Mouse (Mus musculus) stomach, embryonic 16.5 days (tissue): Measurements from ENCODE around the gene Gemin7. TPM values are rescaled to one million over a fixed set of nuclear protein-coding genes. Genes with fewer than 3 reads are reported as not detected.

Experiments used
- ATAC-seq: fragments of 200-750 bp; cut with Nextera tagmentation; 2 replicates; pipeline ENCODE4 v1.8.0; 2017; ENCODE audit warnings: moderate number of reproducible peaks, moderate TSS enrichment; ENCODE audit not compliant: insufficient read depth, low FRiP score
- H3K27ac ChIP-seq: fragments of 300-500 bp; sonication (generic); 2 replicates; pipeline ENCODE4 v1.5.1; 2014; ENCODE audit warnings: low read length
- H3K27me3 ChIP-seq: fragments of 300-500 bp; sonication (generic); 2 replicates; pipeline ENCODE4 v1.6.1; 2014; ENCODE audit warnings: low read length, control low read depth, mixed read lengths; ENCODE audit not compliant: control insufficient read depth, insufficient read depth
- H3K36me3 ChIP-seq: fragments of 300-500 bp; sonication (generic); 2 replicates; pipeline ENCODE4 v1.6.1; 2014; ENCODE audit warnings: low read length; ENCODE audit not compliant: control insufficient read depth, insufficient read depth
- H3K4me1 ChIP-seq: fragments of 300-500 bp; sonication (generic); 2 replicates; pipeline ENCODE4 v1.6.1; 2014; ENCODE audit warnings: low read length, control low read depth, mixed read lengths; ENCODE audit not compliant: control insufficient read depth, insufficient read depth
- H3K4me2 ChIP-seq: fragments of 300-500 bp; sonication (generic); 2 replicates; pipeline ENCODE4 v1.6.1; 2014; ENCODE audit warnings: low read depth, low read length, mixed read lengths
- H3K4me3 ChIP-seq: fragments of 300-500 bp; sonication (generic); replicated peaks from 2 replicates; pipeline ENCODE4 v1.5.1; 2014; ENCODE audit warnings: mild to moderate bottlenecking, low read length
- H3K9ac ChIP-seq: fragments of 300-500 bp; sonication (generic); 2 replicates; pipeline ENCODE4 v1.6.1; 2014; ENCODE audit warnings: low read length
- H3K9me3 ChIP-seq: fragments of 300-500 bp; sonication (generic); replicated peaks from 2 replicates; pipeline ENCODE4 v1.6.1; 2016; ENCODE audit warnings: low read length, control low read depth; ENCODE audit not compliant: control insufficient read depth
- WGBS: fragments of 180-500 bp; shearing (Covaris S2); extraction: QIAGEN DNeasy Blood & Tissue Kit; methylation state at CpG from one replicate; pipeline ENCODE4 v1.1.7; 2014; 5-methylcytosine and 5-hydroxymethylcytosine counted together
- polyA plus RNA-seq: library from polyadenylated mRNA; unstranded; fragments of >200 nt; fragmentation: Nextera tagmentation; extraction: Ambion mirVana; gene quantifications from 2 replicates; pipeline ENCODE4 v1.2.1, GENCODE M21; 2015

Gene Gemin7
- polyA plus RNA-seq, 1 experiment from 2014 or later: 141 TPM

DNA sequence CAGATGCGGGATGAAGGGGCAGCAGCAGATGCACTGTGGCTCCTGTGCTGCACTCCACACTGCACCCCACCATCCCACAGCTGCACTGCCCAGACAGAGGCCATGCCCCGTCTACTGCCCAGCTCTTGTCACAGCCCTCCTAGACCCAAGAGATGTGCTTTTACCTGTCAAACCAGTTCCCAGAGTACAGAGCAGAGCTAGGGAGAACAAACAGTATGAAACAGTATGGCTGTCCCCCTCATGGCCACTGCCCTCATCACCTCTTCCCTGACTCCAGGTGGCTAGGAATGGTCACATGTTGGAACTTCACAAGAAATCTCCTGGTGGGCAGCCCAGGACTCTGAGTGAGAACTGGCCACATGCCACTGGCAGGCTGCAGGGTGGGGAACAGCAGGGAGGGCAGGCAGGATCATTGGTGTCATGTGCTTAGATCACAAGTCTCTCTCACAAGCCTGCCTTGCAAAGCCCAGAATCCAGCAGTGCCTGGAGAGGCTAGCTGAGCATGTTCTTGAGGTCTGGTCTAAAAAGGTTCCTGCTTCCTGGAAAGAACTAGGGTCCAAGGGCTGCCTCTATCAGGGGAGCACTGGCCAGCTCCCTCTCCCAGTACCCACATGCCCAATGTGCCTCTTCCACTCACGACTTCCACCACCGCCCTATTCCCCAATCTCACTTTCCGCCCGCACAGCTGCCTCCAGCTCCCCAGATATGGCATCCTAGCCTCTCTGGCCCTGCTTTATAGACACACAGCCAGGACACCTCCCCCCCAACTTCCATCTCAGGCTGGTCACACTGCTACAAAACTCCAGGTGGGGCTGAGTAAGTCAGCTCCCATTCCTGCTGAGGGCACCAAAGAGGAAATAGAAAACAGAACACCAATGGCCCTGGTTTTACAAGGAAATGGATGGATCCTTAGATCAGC, 19.2 kb downstream of the Gemin7 start:
- Histone ChIP-seq H3K36me3 (no peaks in the 10 kb centered on the region), H3K27me3 (no peaks in the 10 kb centered on the region), H3K27ac (peak overlapping the region; percentile 28), H3K9ac (peak overlapping the region; percentile 43; the same call in 1 of the 2 replicates), H3K9me3 (no peaks in the 10 kb centered on the region), H3K4me3 (no peak overlapping the region), H3K4me1 (peaks cover 44% of the 10 kb centered on the region), H3K4me2 (no peak overlapping the region)
- ATAC-seq: no peak
- 80% methylated on average over 6 of the region's 6 CpGs for WGBS

DNA sequence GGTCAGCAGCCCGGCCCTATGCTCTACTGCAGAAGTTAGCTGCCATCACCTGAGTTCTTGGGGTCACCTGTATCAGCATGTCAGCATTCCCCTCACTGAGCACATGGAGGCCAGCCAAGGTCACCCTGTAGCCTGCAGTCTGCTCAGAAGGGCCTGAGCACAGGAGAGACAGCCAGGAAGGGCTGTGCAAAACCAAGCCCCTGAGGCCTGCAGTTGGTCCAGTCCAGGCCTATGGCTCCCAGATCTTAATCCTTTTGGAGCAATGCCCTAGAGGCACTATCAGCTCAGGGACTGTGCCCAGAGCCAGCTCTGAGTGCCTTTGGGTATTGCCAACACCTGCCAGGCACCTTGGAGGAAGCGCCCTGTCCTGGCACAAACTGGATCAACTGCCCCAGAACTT, 20.3 kb downstream of the Gemin7 start:
- H3K4me3 ChIP-seq: no peak overlapping the region
- ATAC-seq: no peak

DNA sequence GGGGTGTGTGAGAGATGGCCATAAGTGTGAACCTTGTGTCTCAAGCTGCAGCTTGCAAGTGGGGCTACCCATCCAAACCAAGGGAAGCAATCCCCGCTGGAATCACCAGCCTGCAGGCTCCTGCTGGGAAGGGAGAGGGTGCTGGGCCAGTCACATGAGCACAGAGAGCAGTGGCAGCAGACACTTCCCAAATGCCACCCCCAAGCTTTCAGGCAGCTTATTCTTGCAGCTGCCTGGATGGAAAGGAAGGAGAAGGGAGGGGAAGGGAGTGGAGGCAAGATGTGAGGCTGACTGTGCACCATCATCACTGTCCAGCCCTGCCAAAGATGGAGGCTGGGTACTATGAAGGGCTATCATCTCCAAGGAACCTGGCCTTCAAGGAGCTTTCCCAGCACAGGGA, 23.2 kb downstream of the Gemin7 start:
- no peak for ATAC-seq
- Histone ChIP-seq H3K27me3 (no peaks in the 10 kb centered on the region), H3K9ac (no peak overlapping the region)

More for the DNA sequence above, 20.3 kb downstream of the Gemin7 start:
- 77% methylated on average over 2 of the region's 2 CpGs for WGBS
- no peak overlapping the region for H3K9ac ChIP-seq
- H3K36me3 ChIP-seq: no peaks in the 10 kb centered on the region
- no peak overlapping the region for H3K27ac ChIP-seq
- peaks cover 48% of the 10 kb centered on the region for H3K4me1 ChIP-seq
- no peaks in the 10 kb centered on the region for H3K9me3 ChIP-seq
- no peaks in the 10 kb centered on the region for H3K27me3 ChIP-seq
- H3K4me2 ChIP-seq: no peak overlapping the region

GRCm38 (mm10) chr7:19552443-19552842, 25.0 kb downstream of the Gemin7 start:
- ATAC-seq: peak; percentile 82
- H3K4me3 ChIP-seq: no peak overlapping the region
- H3K36me3 ChIP-seq: no peaks in the 10 kb centered on the region
- 36% methylated on average over 2 of the region's 2 CpGs for WGBS
- H3K4me1 ChIP-seq: peaks cover 22% of the 10 kb centered on the region
- no peak overlapping the region for H3K4me2 ChIP-seq
- no peaks in the 10 kb centered on the region for H3K27me3 ChIP-seq
- H3K9ac ChIP-seq: no peak overlapping the region
- H3K27ac ChIP-seq: 0 out of 2 replicates have a peak overlapping the region, but pooled peaks have one; percentile 8
- H3K9me3 ChIP-seq: no peaks in the 10 kb centered on the region

More for the DNA sequence above, 23.2 kb downstream of the Gemin7 start:
- Histone ChIP-seq H3K36me3 (no peaks in the 10 kb centered on the region), H3K9me3 (no peaks in the 10 kb centered on the region), H3K4me3 (no peak overlapping the region), H3K4me2 (no peak overlapping the region), H3K27ac (no peak overlapping the region), H3K4me1 (peaks cover 26% of the 10 kb centered on the region)
- WGBS: 67% methylated on average over 1 of the region's 1 CpGs

DNA sequence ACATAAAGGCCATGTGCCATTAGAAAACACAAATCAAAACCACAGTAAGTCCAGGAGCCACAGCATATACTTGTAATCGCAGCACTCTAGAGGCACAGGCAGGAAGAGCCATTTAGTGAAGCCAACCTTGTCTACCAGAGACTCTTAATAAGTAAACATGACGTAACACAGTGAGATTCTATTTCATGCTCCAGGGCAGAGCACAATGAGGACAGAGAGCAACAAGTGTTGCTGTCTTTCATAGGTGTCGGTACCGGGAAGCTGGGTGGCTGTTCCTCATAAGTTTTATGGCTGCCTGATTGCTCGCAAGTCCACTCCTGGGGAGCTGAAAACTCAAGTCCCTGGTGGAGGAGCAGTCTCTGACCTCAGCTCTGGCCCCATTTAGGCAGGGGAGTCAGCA, 25.8 kb downstream of the Gemin7 start:
- Histone ChIP-seq H3K27ac (no peak overlapping the region), H3K9me3 (no peaks in the 10 kb centered on the region), H3K36me3 (no peaks in the 10 kb centered on the region), H3K4me2 (no peak overlapping the region), H3K9ac (no peak overlapping the region), H3K4me3 (no peak overlapping the region), H3K27me3 (no peaks in the 10 kb centered on the region), H3K4me1 (peaks cover 30% of the 10 kb centered on the region)
- 66% methylated on average over 5 of the region's 5 CpGs for WGBS
- no peak for ATAC-seq

DNA sequence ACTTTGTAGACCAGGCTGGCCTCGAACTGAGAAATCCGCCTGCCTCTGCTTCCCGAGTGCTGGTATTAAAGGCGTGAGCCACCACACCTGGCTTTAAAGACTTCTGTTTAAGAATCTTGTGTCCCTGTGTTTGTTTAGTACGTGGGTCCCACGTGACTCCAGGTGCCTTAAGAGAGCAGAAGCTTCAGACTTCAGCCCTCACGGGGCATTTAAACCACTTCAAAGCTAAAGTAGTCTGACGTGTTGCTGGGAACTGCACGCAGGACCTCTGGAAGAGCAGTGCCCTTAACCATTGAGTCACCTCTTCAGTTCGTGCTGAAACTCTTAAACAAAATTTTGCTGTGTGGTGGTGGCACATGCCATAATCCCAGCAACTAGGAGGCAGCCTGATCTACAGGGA, 28.0 kb downstream of the Gemin7 start:
- H3K9me3 ChIP-seq: no peaks in the 10 kb centered on the region
- ATAC-seq: no peak
- H3K4me1 ChIP-seq: peaks cover 44% of the 10 kb centered on the region
- H3K27ac ChIP-seq: no peak overlapping the region
- H3K9ac ChIP-seq: no peak overlapping the region
- H3K27me3 ChIP-seq: no peaks in the 10 kb centered on the region
- no peak overlapping the region for H3K4me2 ChIP-seq
- no peaks in the 10 kb centered on the region for H3K36me3 ChIP-seq
- 70% methylated on average over 10 of the region's 10 CpGs for WGBS
- H3K4me3 ChIP-seq: no peak overlapping the region

DNA sequence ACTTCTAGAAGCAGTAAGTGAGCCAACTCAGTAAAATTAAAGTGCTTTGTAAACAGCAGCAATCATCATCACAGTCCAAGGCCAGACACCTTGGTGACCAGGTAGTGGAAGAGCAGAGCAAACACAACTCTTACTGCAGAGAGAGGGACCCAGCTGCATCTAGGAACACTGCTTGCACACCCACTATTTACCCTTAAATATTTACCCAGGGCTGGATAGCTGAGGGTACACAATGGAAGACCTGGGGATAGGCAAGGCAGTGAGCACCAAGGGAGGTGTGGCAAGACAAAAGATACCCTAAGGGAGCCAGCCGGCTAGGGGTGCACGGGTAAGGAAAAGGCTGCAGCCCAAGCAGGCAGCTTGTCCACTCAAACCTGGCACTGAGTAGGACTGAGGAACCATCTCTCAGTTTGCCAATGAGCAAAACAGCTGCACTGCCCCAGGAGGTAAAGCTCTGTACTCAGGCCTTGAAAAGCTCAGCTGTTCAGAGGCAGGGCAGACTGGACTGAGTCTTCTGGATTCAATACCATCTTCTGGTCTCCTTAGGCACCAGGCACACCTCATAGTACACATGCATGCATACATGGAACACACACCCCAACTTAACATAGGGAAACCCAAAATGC, 29.9 kb downstream of the Gemin7 start:
- no peaks in the 10 kb centered on the region for H3K36me3 ChIP-seq
- H3K4me1 ChIP-seq: peaks cover 46% of the 10 kb centered on the region
- peak; percentile 80 for ATAC-seq
- 53% methylated on average over 2 of the region's 2 CpGs for WGBS
- no peak overlapping the region for H3K9ac ChIP-seq
- no peak overlapping the region for H3K4me3 ChIP-seq
- H3K9me3 ChIP-seq: no peaks in the 10 kb centered on the region
- H3K27me3 ChIP-seq: no peaks in the 10 kb centered on the region
- peak overlapping the region; percentile 72 for H3K27ac ChIP-seq
- H3K4me2 ChIP-seq: no peak overlapping the region; the same call in 1 of the 2 replicates

GRCm38 (mm10) chr7:19546007-19546406, 31.4 kb downstream of the Gemin7 start:
- 28% methylated on average over 3 of the region's 3 CpGs for WGBS
- Histone ChIP-seq H3K4me1 (peaks cover 57% of the 10 kb centered on the region), H3K27me3 (no peaks in the 10 kb centered on the region), H3K27ac (peak overlapping the region; percentile 49; the same call in 1 of the 2 replicates), H3K4me2 (no peak overlapping the region), H3K36me3 (no peaks in the 10 kb centered on the region), H3K9ac (no peak overlapping the region), H3K4me3 (no peak overlapping the region), H3K9me3 (no peaks in the 10 kb centered on the region)
- ATAC-seq: no peak

GRCm38 (mm10) chr7:19543584-19543983, 33.8 kb downstream of the Gemin7 start:
- Histone ChIP-seq H3K27me3 (no peaks in the 10 kb centered on the region), H3K36me3 (no peaks in the 10 kb centered on the region), H3K4me2 (no peak overlapping the region), H3K9ac (no peak overlapping the region), H3K9me3 (no peaks in the 10 kb centered on the region), H3K4me1 (peaks cover 58% of the 10 kb centered on the region), H3K4me3 (no peak overlapping the region), H3K27ac (peak overlapping the region; percentile 77; the same call in 1 of the 2 replicates)
- ATAC-seq: no peak
- WGBS: 44% methylated on average over 6 of the region's 6 CpGs
